Mouse (Mus musculus) spleen, postnatal 10 days (tissue): ENCODE data around the gene Fam102a.
"Not testable (repeated sequence)": the region's sequence is repeated elsewhere in the genome, so short reads cannot be mapped to it uniquely, and the experiment has no call there.

Source experiments
- DNase-seq, 2 experiments: peaks; one replicate each; pipeline ENCODE4 v3.0.0; 2021 to 2022; ENCODE audit warnings: low spot score in 2 of 2

The Fam102a gene

DNA sequence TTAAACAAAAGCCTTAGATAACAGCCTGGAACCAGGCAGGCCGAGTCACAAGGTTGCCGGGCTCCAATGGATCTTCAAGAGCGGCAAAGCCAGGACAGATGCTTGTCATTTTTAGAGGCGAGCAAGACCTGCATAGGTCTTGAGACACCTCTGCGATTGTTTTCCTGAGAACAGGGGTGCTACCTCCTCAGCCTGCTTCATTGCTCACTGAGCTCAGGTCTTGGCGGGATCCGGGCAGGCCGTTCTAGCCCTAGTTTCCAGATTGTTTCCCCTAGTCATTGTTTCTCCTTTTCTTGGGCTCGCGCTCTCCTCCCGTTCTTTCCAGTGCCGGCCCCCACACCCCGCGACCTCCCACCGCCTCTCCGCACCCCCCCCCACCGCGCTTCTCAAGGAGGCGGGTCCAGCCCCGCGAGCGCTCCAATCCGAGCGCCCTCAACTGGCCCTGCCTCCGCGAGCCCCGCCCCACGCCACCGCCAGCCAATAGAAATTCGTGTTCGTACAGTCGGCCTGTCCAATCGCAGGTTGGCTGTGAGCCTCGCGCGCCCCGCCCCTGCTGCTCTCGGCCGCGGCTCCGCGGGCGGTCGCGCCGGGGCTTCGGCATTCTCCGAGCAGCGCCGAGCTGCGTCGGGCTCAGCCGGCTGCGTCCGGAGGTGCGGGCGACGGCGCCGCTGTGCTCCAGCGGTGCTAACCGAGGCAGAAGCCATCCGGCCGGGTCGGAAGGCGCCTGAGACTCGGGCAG is at the start of gene Fam102a:
Gene Fam102a, plus strand, starts transcription at position 600 of the 739 bp plus-strand sequence.
- DNase-seq = peak; percentile 96 to 99

DNA sequence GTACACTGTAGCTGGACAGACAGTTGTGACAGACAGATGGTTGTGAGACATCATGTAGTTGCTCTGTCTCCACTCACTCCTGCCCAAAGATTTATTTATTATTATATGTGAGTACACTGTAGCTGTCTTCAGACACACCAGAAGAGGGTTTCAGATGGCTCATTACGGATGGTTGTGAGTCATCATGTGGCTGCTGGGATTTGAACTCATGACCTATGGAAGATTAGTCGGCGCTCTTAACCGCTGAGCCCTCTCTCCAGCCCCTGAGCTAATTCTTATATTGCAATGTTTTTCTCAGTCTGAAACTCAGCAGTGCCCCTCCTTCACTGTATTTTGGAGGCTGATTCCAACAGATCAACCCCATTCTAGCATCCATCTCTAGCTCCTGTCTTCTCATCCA is 49.4 kb upstream of the Fam102a start:
- no peak for DNase-seq

DNA sequence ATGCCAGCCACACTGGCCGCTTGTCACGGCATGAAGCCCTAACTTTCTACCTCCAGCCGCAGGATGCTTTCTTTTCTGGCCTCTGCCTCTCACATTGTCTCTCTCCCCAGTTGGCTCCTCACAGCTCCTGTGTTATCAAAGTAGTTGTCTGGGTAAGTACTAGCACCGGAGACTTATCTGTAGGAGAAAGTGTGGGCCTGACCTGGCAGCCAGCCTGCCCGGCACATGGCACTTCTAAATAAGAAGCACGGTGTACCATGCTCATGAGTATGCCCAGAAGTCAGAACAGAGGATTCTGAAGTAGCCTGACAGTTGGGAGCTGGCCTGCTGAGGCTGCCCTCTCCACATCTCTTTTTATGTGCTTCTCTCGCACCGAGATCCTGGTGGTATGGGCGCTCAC is 49.0 kb upstream of the Fam102a start:
- DNase-seq = peak in 1 of 2 experiments; percentile 59

DNA sequence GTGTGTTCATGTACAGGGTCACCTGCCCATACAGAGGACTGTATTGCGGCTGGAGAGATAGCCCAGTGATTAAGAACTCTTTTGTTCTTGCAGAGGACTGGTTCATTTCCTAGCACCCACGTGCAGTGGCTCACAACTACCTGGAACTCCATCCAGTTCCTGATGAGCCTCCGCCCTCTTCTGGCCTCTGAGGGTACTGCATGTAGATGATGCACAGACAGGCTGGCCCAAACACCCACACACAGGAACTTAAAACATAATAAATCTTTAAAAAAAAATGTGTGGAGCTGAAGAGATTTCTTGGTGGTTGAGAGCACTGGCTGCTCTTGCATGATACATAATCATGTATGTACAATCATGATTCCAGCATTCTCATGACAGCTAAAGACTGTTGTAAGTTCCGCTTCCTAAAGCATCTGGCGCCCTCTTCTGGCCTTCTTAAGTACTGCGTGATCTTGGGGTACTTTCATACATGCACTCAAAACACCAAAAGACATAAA is 48.0 kb upstream of the Fam102a start:
- peak; percentile 95 for DNase-seq

DNA sequence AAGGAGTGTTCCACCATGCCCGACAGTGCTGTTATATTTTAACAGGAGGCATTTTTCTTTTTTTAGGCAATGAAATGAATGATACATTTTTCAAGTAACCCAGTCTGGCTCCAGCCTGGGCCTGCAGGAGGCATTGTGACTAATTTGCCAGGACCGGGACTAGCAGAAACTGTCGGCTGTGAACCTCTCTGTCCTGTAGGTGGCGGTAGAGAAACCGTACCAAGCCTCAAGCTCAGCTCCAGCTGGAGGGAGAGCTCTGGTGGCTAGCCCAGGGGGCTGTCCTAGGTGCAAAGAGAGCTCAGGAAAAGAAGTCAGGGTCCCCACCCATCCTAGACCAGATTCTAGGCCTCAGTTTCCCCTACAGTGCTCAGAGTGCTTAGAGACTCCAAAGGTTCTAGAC is 46.5 kb upstream of the Fam102a start:
- DNase-seq = peak; percentile 60 to 81

DNA sequence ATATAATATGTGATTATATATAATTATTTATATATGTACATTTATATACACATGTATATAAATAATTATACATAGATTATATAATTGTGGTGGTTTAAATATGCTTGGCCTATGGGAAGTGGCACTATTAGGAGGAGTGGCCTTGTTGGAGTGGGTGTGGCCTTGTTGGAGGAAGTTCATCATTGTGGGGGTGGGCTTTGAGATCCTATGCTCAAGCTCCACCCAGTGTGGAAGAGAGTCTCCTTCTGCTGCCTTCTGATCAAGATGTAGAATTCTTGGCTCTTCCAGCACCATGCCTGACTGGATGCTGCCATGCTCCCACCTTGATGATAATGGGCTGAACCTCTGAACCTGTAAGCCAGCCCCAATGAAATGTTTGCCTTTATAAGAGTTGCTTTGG is 44.4 kb upstream of the Fam102a start:
- DNase-seq = not testable (repeated sequence)

DNA sequence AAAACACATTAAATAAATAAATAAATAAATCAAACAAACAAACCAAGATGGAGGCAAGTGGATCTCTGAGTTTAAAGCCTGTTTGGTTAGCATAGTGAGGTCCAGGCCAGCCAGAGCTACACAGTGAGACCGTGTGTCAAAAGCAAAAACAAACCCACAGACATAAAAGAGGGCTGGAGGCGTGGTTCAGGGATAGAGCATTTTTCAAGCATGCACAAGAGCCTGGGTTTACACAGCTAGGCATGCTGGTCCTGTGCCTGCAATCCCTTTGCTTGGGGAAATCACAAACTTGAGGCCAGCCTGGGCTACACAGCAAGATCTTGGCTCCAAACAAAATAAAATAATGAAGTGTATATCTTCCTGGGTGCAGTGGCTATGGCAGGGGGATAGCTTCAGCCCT is 42.5 kb upstream of the Fam102a start:
- DNase-seq = no peak

DNA sequence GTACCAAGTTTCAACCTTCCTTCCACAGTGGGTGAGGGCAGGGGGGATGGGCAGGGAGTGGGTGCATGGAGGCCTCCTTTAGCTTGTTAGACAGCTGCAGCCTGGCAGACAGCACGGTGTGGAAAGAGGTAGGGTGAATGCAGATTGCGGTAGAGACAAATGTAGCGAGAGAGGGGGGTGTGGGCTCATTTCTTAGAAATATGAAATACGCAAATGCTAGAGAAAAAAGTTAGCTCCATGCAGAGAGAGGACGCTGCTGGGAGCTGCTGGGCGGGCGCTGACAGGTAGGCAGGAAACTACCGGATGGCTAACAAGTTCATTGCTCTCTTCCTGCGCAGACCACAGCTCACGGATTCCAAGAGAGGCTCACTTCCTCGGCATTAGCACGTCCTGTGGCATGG is 41.8 kb upstream of the Fam102a start:
- DNase-seq = peak in 1 of 2 experiments; percentile 55

DNA sequence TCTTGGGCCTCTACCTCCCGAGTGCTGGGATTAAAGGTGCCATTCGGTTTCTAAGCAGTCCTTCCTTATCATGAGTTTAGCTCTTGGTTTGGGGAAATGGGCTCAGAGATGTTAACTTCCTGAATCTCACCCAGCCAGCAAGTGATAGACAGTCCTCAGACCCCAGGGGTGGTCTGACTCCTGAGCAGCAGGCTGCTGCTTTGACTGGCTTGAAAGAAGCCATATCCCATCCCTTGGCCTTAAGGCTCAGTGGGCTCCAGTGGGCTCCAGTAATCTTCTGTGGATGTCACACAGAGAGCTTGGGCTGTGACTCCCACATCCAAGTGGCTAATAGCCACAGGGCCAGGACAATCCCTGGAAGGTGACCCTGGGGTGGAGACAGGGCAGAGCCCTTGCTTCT is 40.6 kb upstream of the Fam102a start:
- DNase-seq = no peak

DNA sequence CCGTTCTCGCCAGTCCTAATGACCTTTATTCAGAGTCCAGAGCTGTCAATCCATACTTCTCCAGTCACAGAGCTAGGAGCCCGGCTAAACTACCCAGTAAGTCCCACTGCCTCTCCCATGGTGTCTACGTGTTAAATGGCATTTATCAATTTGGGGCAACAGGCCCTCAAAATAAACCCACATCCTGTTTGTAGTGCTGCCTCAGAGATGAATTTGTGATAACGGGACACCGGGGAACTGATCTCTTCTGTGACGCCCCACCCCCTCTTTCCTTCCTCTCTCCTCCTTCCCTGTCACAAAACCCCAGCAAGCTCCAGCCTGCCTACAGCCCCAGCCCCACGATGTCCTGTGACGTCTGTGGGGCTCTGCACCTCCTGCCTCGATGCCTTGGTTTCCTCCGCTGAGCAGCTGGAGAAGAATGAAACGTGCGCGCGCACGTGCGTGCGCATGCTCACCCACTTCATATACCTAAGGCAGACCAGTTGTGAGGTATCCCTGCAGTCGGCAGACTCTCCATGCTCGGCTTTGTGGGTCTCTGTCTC is 39.9 kb upstream of the Fam102a start:
- DNase-seq = peak in 1 of 2 experiments; percentile 76

DNA sequence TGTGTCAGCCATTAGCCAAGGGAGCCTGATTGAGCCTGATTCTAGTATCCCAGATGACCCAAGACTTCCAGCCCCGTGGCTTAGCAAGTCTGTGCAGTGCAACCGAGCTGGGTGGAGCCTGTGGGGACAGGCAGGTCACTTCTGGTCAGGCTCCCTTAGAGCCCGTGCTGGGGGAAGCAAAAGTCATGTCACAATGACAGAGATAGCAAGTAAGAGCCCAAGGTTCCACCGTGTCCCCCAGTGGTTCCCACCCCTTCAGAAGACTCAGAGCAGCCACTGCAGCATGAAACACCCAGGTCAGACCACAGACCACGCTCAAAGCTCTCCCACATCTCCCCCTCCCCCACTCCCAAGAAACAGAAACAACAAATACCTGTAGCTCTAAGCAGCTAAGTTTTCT is 38.9 kb upstream of the Fam102a start:
- DNase-seq = peak in 1 of 2 experiments; percentile 26

DNA sequence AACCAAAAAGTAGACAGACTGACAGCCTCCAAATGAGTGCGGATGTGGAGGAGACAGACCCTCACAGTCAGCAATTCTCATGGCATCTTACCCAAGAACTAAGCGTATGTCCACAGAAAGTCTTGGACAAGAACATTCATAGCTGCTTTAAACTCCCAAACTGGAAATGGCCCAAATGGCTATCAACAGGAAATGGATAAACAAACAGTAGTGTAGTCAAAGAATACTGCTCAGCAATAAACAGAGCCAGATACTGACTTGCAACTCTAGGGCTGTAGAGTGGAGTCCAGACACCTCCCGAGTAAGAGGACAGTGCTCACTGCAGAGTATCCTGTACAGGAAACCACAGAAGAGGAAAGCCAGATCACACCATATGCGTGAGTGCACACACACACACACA is 35.8 kb upstream of the Fam102a start:
- no peak for DNase-seq

DNA sequence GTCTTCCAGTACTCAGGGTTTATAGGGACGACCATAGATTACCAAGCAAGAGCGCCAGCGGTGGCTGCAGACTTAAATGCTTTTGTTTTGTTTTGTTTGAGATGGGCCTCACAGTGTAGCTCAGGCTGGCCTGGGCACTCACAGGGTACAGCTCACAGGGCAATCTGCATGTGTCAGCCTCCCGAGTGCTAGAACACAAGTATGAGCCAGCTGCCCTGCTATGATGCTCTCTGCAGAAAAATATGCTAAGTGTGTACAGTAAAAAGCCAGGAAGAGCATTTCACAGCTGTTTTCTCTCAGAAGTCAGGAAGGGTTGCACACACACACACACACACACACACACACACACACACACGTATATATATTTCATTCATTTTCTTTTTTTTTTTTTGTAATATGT is 34.7 kb upstream of the Fam102a start:
- DNase-seq = no peak

DNA sequence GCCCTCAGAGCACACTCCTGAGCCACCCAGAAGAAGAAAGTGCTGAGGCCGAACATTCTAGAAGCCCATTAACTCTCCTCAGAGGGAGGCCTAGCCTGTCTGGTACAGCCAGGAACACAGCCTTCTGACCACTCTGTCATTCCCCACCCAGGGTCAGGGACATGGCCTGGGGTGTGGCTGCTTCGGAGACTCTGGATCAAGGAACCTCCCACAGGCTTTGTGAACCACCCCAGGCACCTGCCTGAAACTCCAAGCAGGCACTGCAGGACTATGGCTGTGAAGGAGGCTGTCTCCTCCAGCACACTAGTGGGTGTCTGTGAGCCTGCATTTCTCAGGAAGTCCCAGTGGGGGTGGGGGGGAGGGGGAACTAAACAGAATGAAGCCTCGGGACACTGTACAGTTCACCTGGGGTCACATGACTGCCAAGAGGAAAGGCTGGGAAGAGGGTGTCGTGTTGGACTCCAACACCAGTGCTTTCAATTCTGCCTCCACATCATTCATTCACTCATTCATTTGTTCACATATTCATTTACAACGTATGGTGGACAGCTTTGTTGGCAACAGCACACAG is 33.3 kb upstream of the Fam102a start:
- DNase-seq = no peak

DNA sequence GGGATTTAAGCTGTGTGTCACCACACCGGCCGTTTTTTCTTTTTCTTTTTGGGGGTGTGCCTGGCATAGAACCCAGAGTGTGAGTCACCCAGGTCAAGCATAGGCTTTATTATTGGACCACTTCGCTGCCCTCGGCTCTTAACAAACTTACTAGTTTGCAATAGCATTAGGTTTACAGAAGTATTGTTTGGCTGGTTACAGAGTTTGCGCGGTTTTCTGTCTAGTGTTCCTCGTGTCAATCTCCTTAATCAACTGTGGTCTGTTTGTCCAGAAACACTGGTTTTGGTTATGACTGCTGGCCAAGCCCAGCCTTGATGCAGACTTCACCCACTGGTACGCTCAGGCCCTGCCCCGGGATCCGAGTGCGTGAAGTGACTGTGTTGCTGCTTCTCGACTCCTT is 32.3 kb upstream of the Fam102a start:
- no peak for DNase-seq

DNA sequence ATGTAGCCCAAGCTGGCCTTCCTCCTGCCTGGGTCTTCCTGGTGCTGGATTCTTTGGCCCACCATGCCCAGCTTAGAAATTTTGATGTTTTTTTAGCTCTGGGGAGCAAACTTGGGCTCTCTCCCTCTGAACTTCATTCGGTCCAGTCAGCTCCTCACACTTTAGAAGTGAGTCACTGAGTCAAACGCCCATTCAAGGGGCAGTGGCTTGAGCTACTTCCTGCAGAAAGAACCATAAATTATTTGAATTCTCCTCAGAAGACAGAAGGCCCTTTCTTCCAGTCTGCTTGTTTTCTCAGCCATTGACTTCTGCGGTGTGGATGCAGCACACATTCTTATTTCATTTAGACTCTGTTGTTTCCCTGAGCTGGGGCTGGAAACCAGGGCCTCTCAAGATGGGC is 31.5 kb upstream of the Fam102a start:
- no peak for DNase-seq

DNA sequence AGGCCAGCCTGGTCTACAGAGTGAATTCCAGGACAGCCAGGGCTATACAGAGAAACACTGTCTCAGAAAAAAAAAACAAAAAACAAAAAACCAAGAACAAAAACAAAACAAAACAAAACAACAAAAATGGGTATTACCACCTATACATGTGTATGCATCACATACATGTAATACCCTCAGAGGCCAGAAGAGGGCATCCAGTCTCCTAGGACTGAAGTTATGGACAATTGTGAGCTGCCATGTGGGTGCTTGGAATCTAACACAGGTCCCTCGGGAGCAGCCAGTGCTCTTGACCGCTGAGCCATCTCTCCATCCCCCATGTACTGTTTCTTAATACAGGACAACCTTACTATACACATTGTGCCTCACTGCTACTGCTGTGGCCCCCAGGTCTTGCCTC is 29.6 kb upstream of the Fam102a start:
- DNase-seq = no peak

DNA sequence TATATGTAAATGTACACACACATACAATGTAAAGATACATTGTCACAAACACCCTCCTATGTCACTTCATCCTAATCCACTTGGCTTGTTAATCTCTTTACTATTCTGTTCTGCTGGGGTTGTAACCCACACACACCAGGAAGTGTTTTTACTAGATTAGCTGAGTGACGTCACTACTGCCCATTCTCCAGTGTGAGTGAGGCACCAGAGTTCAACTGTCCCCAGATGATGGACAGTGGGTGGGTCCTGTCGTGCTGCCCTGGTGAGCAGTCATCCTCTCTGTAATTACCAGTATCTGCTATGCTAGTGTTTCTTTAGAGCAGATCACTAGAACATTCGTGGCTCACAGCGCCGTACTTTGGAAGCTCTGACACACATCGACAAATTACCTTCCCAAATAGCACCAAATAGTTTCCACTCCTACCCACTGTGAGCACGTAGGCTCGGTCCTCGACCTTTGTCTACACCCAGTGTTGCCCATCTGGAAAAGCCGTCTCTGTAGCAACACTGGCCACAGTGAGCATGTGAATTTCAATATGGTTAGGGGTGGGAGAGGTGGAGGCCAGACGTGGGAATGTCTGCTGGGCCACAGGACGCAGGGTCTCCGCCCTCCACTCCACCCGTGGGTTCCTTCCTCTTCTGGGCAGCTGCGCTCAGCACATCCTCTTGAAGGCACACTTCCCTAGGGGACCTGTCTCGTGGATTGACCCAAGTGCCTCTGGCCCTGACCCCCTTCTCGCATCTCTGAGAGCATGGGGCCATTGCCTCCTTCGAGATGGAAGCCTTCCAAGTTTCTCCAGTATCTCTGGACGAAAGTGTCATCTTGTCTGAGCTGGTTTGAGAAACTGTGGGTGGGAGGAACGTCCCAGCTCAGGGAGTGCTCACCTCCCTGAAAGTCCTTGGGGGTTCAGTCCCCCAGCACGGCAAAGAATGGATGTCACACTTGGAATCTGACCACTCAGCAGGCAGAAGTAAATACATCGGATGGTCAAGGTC is 28.2 kb upstream of the Fam102a start:
- no peak for DNase-seq

DNA sequence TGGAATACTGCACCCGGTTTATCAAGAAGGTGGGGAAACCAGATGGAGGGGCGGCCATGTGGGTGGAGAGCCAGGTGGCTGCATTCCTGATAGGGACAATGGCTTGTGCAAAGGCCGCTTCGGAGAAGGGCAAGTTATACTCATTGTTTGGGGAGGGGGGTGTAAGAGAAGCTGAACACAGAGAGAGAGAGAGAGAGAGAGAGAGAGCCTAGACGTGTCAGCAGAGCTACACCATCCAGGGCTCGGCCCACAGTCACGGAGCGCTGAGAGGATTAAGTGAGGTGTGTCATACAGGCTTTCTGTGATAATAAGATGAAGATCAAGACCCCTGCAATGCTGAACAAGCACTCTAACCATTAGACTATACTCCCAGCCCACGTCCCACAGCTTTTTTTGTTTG is 27.2 kb upstream of the Fam102a start:
- DNase-seq = no peak

DNA sequence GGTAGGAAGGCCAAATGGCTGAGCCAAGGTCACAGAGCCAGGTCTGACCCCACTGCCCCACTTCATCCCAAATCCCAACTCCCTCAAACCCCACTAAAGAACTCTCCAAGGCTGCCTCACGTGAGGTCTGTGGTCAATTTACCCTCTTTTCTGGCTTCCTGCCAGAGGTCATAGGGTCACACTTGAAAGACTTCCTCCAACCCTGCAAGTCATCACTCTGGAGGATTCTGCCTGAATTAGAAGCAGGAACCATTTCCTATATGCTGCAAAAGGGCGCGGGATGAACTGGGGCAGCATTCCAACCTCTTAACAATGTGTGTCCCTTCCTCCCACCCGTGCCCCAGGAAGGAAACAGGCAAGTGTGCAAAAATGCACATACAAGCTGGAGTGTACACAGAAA is 25.8 kb upstream of the Fam102a start:
- DNase-seq = peak in 1 of 2 experiments; percentile 45

DNA sequence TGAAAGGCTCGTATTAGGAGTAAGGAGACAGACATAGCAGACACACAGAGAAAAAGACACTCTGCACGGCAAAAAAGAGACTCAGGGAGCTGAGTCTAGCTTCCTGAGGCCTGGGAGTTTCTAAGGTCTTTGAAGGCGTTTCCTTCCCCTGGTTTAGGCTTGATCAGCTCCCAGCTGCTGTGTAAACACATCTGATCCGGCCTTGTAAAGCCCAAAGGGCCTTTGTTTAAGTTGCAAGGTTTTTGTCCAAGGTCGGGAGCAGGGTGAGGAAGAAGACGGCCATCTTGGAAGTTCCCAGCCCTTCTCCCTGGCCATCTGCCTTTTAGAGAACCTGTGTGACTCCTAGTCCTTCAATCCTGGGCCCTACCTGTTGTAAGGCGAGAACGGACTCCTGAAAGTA is 25.2 kb upstream of the Fam102a start:
- no peak for DNase-seq

DNA sequence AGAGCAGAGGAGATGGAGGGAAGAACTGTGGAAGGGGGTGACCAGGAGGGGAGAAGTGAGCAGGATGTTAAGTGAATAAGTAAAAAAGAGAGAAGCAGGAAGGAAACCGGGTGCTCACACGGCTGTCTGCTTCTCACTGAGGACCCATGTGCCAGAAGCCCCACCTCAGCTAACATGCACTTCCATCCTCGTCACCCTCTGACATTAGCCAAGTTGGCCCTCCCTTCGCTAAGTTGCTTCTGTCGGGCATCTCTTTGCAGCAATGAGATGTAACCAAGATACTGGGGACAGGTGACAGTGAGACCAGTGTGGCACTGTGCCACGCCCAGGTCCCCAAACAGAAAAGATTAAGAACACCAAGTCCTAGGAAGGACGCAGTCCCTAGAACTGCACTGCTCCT is 22.5 kb upstream of the Fam102a start:
- DNase-seq = no peak
